Comparison of ENCODE assay signal across 7 mouse cellular contexts in the genomic region with DNA sequence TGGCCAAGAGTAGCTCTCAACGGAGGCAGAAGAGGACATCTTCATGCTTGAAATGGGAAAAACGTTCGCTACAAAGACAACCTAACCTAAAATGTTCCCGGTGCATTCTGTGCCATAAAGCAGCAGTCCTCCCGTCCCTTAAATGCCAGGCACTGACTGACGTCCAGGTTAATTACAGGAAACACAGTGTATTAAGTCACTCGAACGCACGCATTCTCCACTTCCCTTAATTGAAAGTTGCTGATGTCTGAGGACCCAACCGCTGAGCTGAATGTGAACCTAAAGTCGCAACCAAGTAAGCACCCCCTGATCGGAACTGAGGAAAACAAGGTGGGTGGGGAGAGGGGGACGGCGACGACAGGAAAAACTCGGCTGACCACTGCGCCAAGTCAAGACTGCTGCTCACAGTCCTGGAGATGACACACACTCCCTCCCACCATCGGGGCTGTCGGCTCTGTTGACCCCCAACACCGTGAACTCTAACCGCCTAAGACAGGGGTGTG. TPM values are rescaled to one million over a fixed set of nuclear protein-coding genes. Genes with fewer than 3 reads are reported as not detected.
DNase-seq lines count a peak whose midpoint lies in the region; ATAC-seq and TF ChIP-seq lines count a peak whose summit lies in the region.

No protein-coding gene starts in this region.

- TF ChIP-seq CTCF in spleen, adult 2 months (IDR thresholded peaks at IDR 0.05; ENCODE audit: extremely low read depth, insufficient read depth, insufficient read length, insufficient replicate concordance) = no peak

- peak overlapping the region; percentile 83 for H3K9ac ChIP-seq in stomach, embryonic 15.5 days

- peak; percentile 46 to 74 for ATAC-seq in hematopoietic stem cell, adult 5-6 weeks (replicated peaks in 1 of 2; ENCODE audit: insufficient read depth in 1 of 2, low FRiP score in 2 of 2, low TSS enrichment in 1 of 2, low read depth in 1 of 2, poor library complexity in 2 of 2, severe bottlenecking in 2 of 2)
- no peak for ATAC-seq in stomach, embryonic 15.5 days (ENCODE audit: insufficient read depth, low FRiP score, low read depth)

- peak overlapping the region; percentile 73 for H3K4me3 ChIP-seq in spleen, adult 2 months (ENCODE audit: extremely low read depth, insufficient read depth, insufficient read length)
- peak overlapping the region; percentile 77 for H3K4me3 ChIP-seq in stomach, embryonic 15.5 days (replicated peaks)

- H3K27me3 ChIP-seq in spleen, adult 2 months (ENCODE audit: control insufficient read depth, insufficient read depth, low read length) = no peaks in the 10 kb centered on the region
- no peaks in the 10 kb centered on the region for H3K27me3 ChIP-seq in stomach, embryonic 15.5 days (replicated peaks)

- H3K4me1 ChIP-seq in spleen, adult 2 months (ENCODE audit: control insufficient read depth, insufficient read depth, insufficient read length) = no peaks in the 10 kb centered on the region
- H3K4me1 ChIP-seq in stomach, embryonic 15.5 days = 0 out of 2 replicates have a peak, but pooled peaks cover 5% of the 10 kb centered on the region

- H3K36me3 ChIP-seq in spleen, adult 2 months (ENCODE audit: control insufficient read depth, insufficient read depth, low read length) = no peaks in the 10 kb centered on the region
- H3K36me3 ChIP-seq in stomach, embryonic 15.5 days = 0 out of 2 replicates have a peak, but pooled peaks cover 3% of the 10 kb centered on the region

- DNase-seq in spleen, adult 2 months (ENCODE audit: low read depth in 1 of 2, low spot score in 2 of 2) = peak in 1 of 2 experiments; percentile 19
- no peak for DNase-seq in spleen, adult 12 weeks (ENCODE audit: low spot score)
- DNase-seq in c-Kit-negative CD71-positive TER-119-positive erythroid progenitor cells, embryonic 14.5 days (ENCODE audit: low read depth, low spot score) = peak; percentile 24
- peak; percentile 8 for DNase-seq in lung, postnatal 25 days (ENCODE audit: low spot score)
- DNase-seq in layer of hippocampus, postnatal 25 days (ENCODE audit: extremely low spot score in 1 of 2, low spot score in 1 of 2) = no peak

- peak overlapping the region; percentile 86 for H3K4me2 ChIP-seq in stomach, embryonic 15.5 days

- no peaks in the 10 kb centered on the region for H3K9me3 ChIP-seq in stomach, embryonic 15.5 days

- peak overlapping the region; percentile 39 for H3K27ac ChIP-seq in spleen, adult 2 months (ENCODE audit: insufficient read depth, low read length)
- peak overlapping the region; percentile 81 for H3K27ac ChIP-seq in stomach, embryonic 15.5 days

- WGBS in spleen, adult 2 months = 2% methylated on average over 21 of the region's 21 CpGs
- 2% methylated on average over 21 of the region's 21 CpGs for WGBS in stomach, embryonic 15.5 days

- TF ChIP-seq POLR2A in spleen, adult 2 months (IDR thresholded peaks at IDR 0.05; ENCODE audit: low read depth, low read length) = no peak

RNA-seq across cellular contexts. Expression of a gene that starts 0.7 kb away (rescaled TPM):
- polyA plus RNA-seq in spleen, adult 2 months (2012; rRNA removed) = 6.3 and 6.8 TPM in 2 replicates
- total RNA-seq in hematopoietic stem cell, adult 5-6 weeks (2017) = 31.2 and 42.2 TPM in 2 replicates
- polyA plus RNA-seq in stomach, embryonic 15.5 days (2015; fragmentation: Nextera tagmentation; extraction: Ambion mirVana) = 54.8 and 58.3 TPM in 2 replicates
- 100 to 1,000 TPM in 1 of 2 experiments, 10 to 100 TPM in 1; 99.7 to 106 TPM for total RNA-seq in layer of hippocampus, postnatal 25 days (2021)

RNA-seq across cellular contexts. Expression of a gene that starts 38.7 kb away (rescaled TPM):
- polyA plus RNA-seq in spleen, adult 2 months (2012; rRNA removed) = 7.2 and 9.1 TPM in 2 replicates
- 24.4 and 25.1 TPM in 2 replicates for total RNA-seq in hematopoietic stem cell, adult 5-6 weeks (2017)
- 39.3 and 45.5 TPM in 2 replicates for polyA plus RNA-seq in stomach, embryonic 15.5 days (2015; fragmentation: Nextera tagmentation; extraction: Ambion mirVana)
- 10 to 100 TPM; 40.1 to 50.5 TPM for total RNA-seq in layer of hippocampus, postnatal 25 days (2021)

RNA-seq across cellular contexts. Expression of a gene that starts 40.6 kb away (rescaled TPM):
- polyA plus RNA-seq in spleen, adult 2 months (2012; rRNA removed) = 21.3 and 25.0 TPM in 2 replicates
- 48.8 and 76.4 TPM in 2 replicates for total RNA-seq in hematopoietic stem cell, adult 5-6 weeks (2017)
- 44.8 and 46.9 TPM in 2 replicates for polyA plus RNA-seq in stomach, embryonic 15.5 days (2015; fragmentation: Nextera tagmentation; extraction: Ambion mirVana)
- total RNA-seq in layer of hippocampus, postnatal 25 days (2021) = 10 to 100 TPM; 41.7 to 44.8 TPM

Comparison
In these comparisons a context has a peak if more than half of its experiments do, and no peak if none do; other contexts are left out.
1. DNase-seq: peak in c-Kit-negative CD71-positive TER-119-positive erythroid progenitor cells, embryonic 14.5 days (single experiment) and lung, postnatal 25 days (single experiment); none in spleen, adult 12 weeks (single experiment) and layer of hippocampus, postnatal 25 days (0 of 2).